Mouse (Mus musculus) ES-E14 (cell line): ENCODE measurements around the gene Odf3l2.

ENCODE experiments used
- ZC3H11A ChIP-seq: IDR thresholded peaks from 2 replicates; pipeline ENCODE4 v1.6.1; 2012; ENCODE audit warnings: low read depth, mild to moderate bottlenecking, inconsistent platforms, low read length, borderline replicate concordance
- ZNF384 ChIP-seq: IDR thresholded peaks from 2 replicates; pipeline ENCODE4 v1.6.1; 2012; ENCODE audit warnings: low read depth, low read length, inconsistent platforms

- TF ChIP-seq ZC3H11A = no peak
- TF ChIP-seq ZNF384 = no peak
Observed at GRCm38 (mm10) chr10:79611296-79611695, 34.2 kb downstream of the Odf3l2 start.
